Mouse (Mus musculus) C2C12 (cell line): ENCODE data around the gene Uvrag. TPM values are rescaled to one million over a fixed set of nuclear protein-coding genes. Genes with fewer than 3 reads are reported as not detected.

Experiments used
- H3K27me3 ChIP-seq: one replicate; pipeline ENCODE4 v1.6.1; 2011; ENCODE audit not compliant: control insufficient read depth, insufficient read depth, insufficient read length
- H3K36me3 ChIP-seq: one replicate; pipeline ENCODE4 v1.6.1; 2011; ENCODE audit not compliant: control insufficient read depth, insufficient read depth
- H3K4me3 ChIP-seq: one replicate; pipeline ENCODE4 v1.5.1; 2011; ENCODE audit warnings: mild to moderate bottlenecking, control low read depth; ENCODE audit not compliant: poor library complexity, insufficient read depth, severe bottlenecking
- H3K79me2 ChIP-seq: one replicate; pipeline ENCODE4 v1.6.1; 2011; ENCODE audit not compliant: control insufficient read depth, insufficient read depth
- H3K79me3 ChIP-seq: one replicate; pipeline ENCODE4 v1.6.1; 2011; ENCODE audit warnings: low read depth, control low read depth
- H3ac ChIP-seq: one replicate; pipeline ENCODE3; 2011; ENCODE audit warnings: low read depth; ENCODE audit not compliant: control insufficient read depth, insufficient read length
- CEBPB ChIP-seq: IDR thresholded peaks from one replicate; pipeline ENCODE4 v1.6.1; 2011; ENCODE audit warnings: low read depth, mild to moderate bottlenecking, control low read depth, moderate library complexity
- CTCF ChIP-seq: IDR thresholded peaks from one replicate; pipeline ENCODE4 v1.5.1; 2011; ENCODE audit not compliant: control insufficient read depth, insufficient read depth, insufficient read length
- FOSL1 ChIP-seq: IDR thresholded peaks from one replicate; pipeline ENCODE4 v1.8.0; 2011; ENCODE audit warnings: mild to moderate bottlenecking, low read length; ENCODE audit not compliant: poor library complexity, insufficient read depth, severe bottlenecking
- MAX ChIP-seq: IDR thresholded peaks from one replicate; pipeline ENCODE4 v1.6.1; 2011; ENCODE audit warnings: mild to moderate bottlenecking, control low read depth
- MYOD1 ChIP-seq: IDR thresholded peaks from one replicate; pipeline ENCODE4 v1.6.1; 2011; ENCODE audit warnings: low read depth; ENCODE audit not compliant: control insufficient read depth, insufficient read length
- MYOG ChIP-seq: IDR thresholded peaks from one replicate; pipeline ENCODE4 v1.6.1; 2011; ENCODE audit not compliant: control insufficient read depth, insufficient read length; ENCODE audit errors: extremely low read depth
- USF1 ChIP-seq: IDR thresholded peaks from one replicate; pipeline ENCODE4 v1.6.1; 2011; ENCODE audit warnings: low read depth, mild to moderate bottlenecking, control low read depth, moderate library complexity
- polyA plus RNA-seq: library from polyadenylated mRNA; unstranded; fragments of >200 nt; fragmentation: generic; extraction: Trizol; gene quantifications from one replicate; pipeline ENCODE4 v1.2.1, GENCODE M21; 2012; ENCODE audit warnings: missing spikeins

Uvrag gene
- polyA plus RNA-seq, 1 experiment: 9.0 TPM

DNA sequence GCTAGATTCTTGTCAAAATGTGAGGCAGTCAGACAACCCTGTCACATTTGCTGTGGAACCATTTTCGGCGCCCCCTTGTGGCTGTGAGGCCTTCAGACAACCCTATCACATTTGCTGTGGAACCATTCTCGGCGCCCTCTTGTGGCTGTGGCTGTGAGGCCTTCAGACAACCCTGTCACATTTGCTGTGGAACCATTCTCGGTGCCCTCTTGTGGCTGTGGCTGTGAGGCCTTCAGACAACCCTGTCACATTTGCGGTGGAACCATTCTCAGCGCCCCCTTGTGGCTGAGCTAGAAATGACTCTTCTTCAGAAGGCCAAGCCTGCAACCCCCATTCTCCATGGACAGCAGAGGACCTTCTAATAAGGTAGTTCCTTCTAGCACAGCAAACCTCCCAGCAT is 10.4 kb upstream of the Uvrag start:
- Histone ChIP-seq H3K36me3 (no peaks in the 10 kb centered on the region), H3K4me3 (no peak overlapping the region), H3K79me2 (no peaks in the 10 kb centered on the region), H3K79me3 (no peaks in the 10 kb centered on the region), H3K27me3 (no peaks in the 10 kb centered on the region), H3ac (no peak overlapping the region)
- TF ChIP-seq MYOD1 (no peak), USF1 (no peak), FOSL1 (no peak), CTCF (peak; percentile 86)

GRCm38 (mm10) chr7:99149017-99149416 is 8.1 kb upstream of the Uvrag start:
- Histone ChIP-seq H3K27me3 (no peaks in the 10 kb centered on the region), H3K4me3 (no peak overlapping the region), H3K79me2 (no peaks in the 10 kb centered on the region), H3ac (no peak overlapping the region), H3K36me3 (no peaks in the 10 kb centered on the region), H3K79me3 (no peaks in the 10 kb centered on the region)
- TF ChIP-seq CEBPB (no peak), FOSL1 (no peak), MYOD1 (no peak), MAX (no peak), CTCF (no peak), MYOG (no peak), USF1 (no peak)

- TF ChIP-seq FOSL1 (no peak), CEBPB (no peak)
- H3K79me2 ChIP-seq: no peaks in the 10 kb centered on the region
These were observed 6.6 kb upstream of the Uvrag start for GRCm38 (mm10) chr7:99147494-99147893.

GRCm38 (mm10) chr7:99146906-99147305 is 6.0 kb upstream of the Uvrag start:
- H3K79me2 ChIP-seq: no peaks in the 10 kb centered on the region
- H3K79me3 ChIP-seq: no peaks in the 10 kb centered on the region
- no peak overlapping the region for H3K4me3 ChIP-seq
- H3K27me3 ChIP-seq: no peaks in the 10 kb centered on the region
- H3K36me3 ChIP-seq: no peaks in the 10 kb centered on the region
- H3ac ChIP-seq: no peak overlapping the region
- no peak for TF ChIP-seq MYOD1
- TF ChIP-seq USF1: no peak
- TF ChIP-seq MYOG: no peak
- no peak for TF ChIP-seq FOSL1
- no peak for TF ChIP-seq MAX
- TF ChIP-seq CEBPB: no peak
- TF ChIP-seq CTCF: no peak

More at GRCm38 (mm10) chr7:99147494-99147893, 6.6 kb upstream of the Uvrag start:
- Histone ChIP-seq H3K79me3 (no peaks in the 10 kb centered on the region), H3K27me3 (no peaks in the 10 kb centered on the region), H3K36me3 (no peaks in the 10 kb centered on the region), H3K4me3 (no peak overlapping the region), H3ac (no peak overlapping the region)

DNA sequence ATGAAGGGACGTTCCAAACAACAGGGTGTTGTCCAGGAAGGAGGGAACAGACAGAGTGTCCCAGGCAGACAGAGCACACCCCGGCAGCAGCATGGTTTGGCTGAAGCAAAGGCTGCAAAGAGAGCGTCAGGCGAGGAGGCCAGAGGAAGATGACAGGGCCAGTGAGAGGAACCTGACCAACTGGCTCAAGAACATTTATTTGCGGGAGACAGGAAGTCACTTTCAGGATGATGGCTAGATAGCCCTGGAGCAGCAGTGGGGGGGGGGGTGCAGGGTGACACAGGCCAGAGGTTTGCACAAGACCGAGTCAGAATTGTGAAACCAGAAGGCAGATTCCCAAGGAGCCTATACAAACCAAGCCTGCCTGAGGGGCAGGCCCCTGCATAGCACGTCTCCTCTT is 5.1 kb upstream of the Uvrag start:
- no peak for TF ChIP-seq CEBPB
- Histone ChIP-seq H3K79me3 (no peaks in the 10 kb centered on the region), H3K79me2 (no peaks in the 10 kb centered on the region), H3K4me3 (no peak overlapping the region), H3K27me3 (no peaks in the 10 kb centered on the region), H3ac (no peak overlapping the region), H3K36me3 (no peaks in the 10 kb centered on the region)

DNA sequence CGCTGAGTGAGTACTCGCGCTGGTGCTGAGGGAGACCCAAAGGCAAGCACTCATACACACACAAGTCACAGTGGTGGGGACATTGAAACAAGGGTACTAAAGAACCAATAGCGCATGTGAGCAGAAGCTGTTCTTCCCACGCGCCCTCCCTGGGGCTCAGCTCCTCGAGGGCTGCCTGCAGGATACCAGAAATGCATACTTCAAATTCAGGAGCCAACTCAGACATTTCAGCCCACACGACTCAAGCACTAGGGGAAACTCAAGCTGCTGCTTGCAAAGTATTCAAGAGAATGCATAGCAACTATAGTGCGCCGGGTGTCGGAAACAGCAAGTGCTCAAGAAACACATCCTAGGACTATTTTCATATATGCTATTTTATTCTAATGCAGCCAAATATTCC is 3.7 kb upstream of the Uvrag start:
- peaks cover 12% of the 10 kb centered on the region for H3K79me2 ChIP-seq
- no peaks in the 10 kb centered on the region for H3K36me3 ChIP-seq
- no peak for TF ChIP-seq CTCF
- TF ChIP-seq MYOG: no peak
- TF ChIP-seq MYOD1: no peak
- TF ChIP-seq FOSL1: no peak
- TF ChIP-seq USF1: no peak
- no peak for TF ChIP-seq MAX
- TF ChIP-seq CEBPB: no peak
- no peak overlapping the region for H3K4me3 ChIP-seq
- H3K79me3 ChIP-seq: peaks cover 2% of the 10 kb centered on the region
- H3ac ChIP-seq: no peak overlapping the region
- no peaks in the 10 kb centered on the region for H3K27me3 ChIP-seq
